ENCODE assay signal across 27 mouse cellular contexts in genomic region chr9:92474244-92474643, GRCm38 (mm10). TPM values are rescaled to one million over a fixed set of nuclear protein-coding genes. Genes with fewer than 3 reads are reported as not detected.
A peak's percentile ranks its signal among the peaks of the same experiment; 100 is the strongest.
DNase-seq lines count a peak whose midpoint lies in the region; ATAC-seq and TF ChIP-seq lines count a peak whose summit lies in the region.
"Had no signal": no experiment of that assay in that cellular context is flagged by ENCODE, and none has a peak within 500 bp of the region (broad histone marks: within the 10 kb centered on the region; RNA-seq: fewer than 3 reads in every experiment).

No protein-coding gene starts in this region.

- no peaks in the 10 kb centered on the region for H3K9me3 ChIP-seq in kidney, embryonic 15.5 days (replicated peaks)
- no peaks in the 10 kb centered on the region for H3K9me3 ChIP-seq in lung, embryonic 14.5 days (ENCODE audit: low read depth, low read length)
- no peaks in the 10 kb centered on the region for H3K9me3 ChIP-seq in lung, postnatal 0 days (ENCODE audit: low read length)
- H3K9me3 ChIP-seq: embryonic facial prominence, embryonic 13.5 days; embryonic facial prominence, embryonic 15.5 days; forebrain, embryonic 10.5 days; forebrain, embryonic 12.5 days; G1E had no signal

- no peak for TF ChIP-seq CTCF in lung, embryonic 14.5 days (IDR thresholded peaks at IDR 0.05; ENCODE audit: low read depth)
- no peak for TF ChIP-seq CTCF in lung, postnatal 0 days (IDR thresholded peaks at IDR 0.05)

- no peaks in the 10 kb centered on the region for H3K79me2 ChIP-seq in myocyte (ENCODE audit: control insufficient read depth, insufficient read depth)

- no peak overlapping the region for H3K9ac ChIP-seq in kidney, embryonic 15.5 days
- H3K9ac ChIP-seq in lung, embryonic 14.5 days, result no peak overlapping the region
- H3K9ac ChIP-seq in lung, postnatal 0 days (replicated peaks; ENCODE audit: low read depth), result no peak overlapping the region
- H3K9ac ChIP-seq: embryonic facial prominence, embryonic 13.5 days; embryonic facial prominence, embryonic 15.5 days; forebrain, embryonic 12.5 days had no signal

- 0 out of 2 replicates have a peak, but pooled peaks have one; percentile 54 for ATAC-seq in kidney, embryonic 15.5 days (replicated peaks; ENCODE audit: low FRiP score)
- ATAC-seq in lung, embryonic 14.5 days (ENCODE audit: insufficient read depth), result peak; percentile 56; the same call in 1 of the 2 replicates
- ATAC-seq in lung, postnatal 0 days, result no peak
- ATAC-seq: activated CD4-positive, CD25-positive, alpha-beta regulatory T cell, adult 4 months; CD4-positive, CD25-positive, alpha-beta regulatory T cell, adult 4 months; forebrain, embryonic 14.5 days; forebrain, embryonic 16.5 days; Patski had no signal

- no peak for DNase-seq in kidney, adult 11 months
- peak; percentile 29 for DNase-seq in lung, embryonic 14.5 days
- no peak for DNase-seq in lung, postnatal 0 days (ENCODE audit: low spot score)
- DNase-seq in cerebellum, adult 9-11 months, result no peak
- DNase-seq: adrenal gland, adult 8-10 months; adrenal gland, postnatal 14 days; adrenal gland, postnatal 36 days; cerebellum, adult 11-12 months; cerebellum, adult 2 months; cerebellum, adult 9-10 months; cerebellum, postnatal 14 days; cerebellum, postnatal 36 days; embryo, embryonic 11 days had no signal

- no peaks in the 10 kb centered on the region for H3K27me3 ChIP-seq in kidney, embryonic 15.5 days
- H3K27me3 ChIP-seq in lung, embryonic 14.5 days (ENCODE audit: insufficient read depth, low read length), result no peaks in the 10 kb centered on the region
- no peaks in the 10 kb centered on the region for H3K27me3 ChIP-seq in lung, postnatal 0 days (replicated peaks; ENCODE audit: insufficient read depth, low read length)
- H3K27me3 ChIP-seq in myocyte (ENCODE audit: control insufficient read depth, insufficient read depth, insufficient read length), result no peaks in the 10 kb centered on the region
- H3K27me3 ChIP-seq: CH12.LX; embryonic facial prominence, embryonic 13.5 days; embryonic facial prominence, embryonic 15.5 days; forebrain, embryonic 12.5 days; Patski had no signal

- no peaks in the 10 kb centered on the region for H3K4me1 ChIP-seq in kidney, embryonic 15.5 days
- H3K4me1 ChIP-seq in lung, embryonic 14.5 days (ENCODE audit: insufficient read depth), result 0 out of 2 replicates have a peak, but pooled peaks cover 3% of the 10 kb centered on the region
- no peaks in the 10 kb centered on the region for H3K4me1 ChIP-seq in lung, postnatal 0 days (ENCODE audit: insufficient read depth, low read depth, low read length)
- H3K4me1 ChIP-seq: embryonic facial prominence, embryonic 13.5 days; embryonic facial prominence, embryonic 15.5 days had no signal

- no peak overlapping the region for H3ac ChIP-seq in myocyte (ENCODE audit: control insufficient read depth, insufficient read length)

- H3K36me3 ChIP-seq in kidney, embryonic 15.5 days, result no peaks in the 10 kb centered on the region
- H3K36me3 ChIP-seq in lung, embryonic 14.5 days (ENCODE audit: insufficient read depth), result no peaks in the 10 kb centered on the region
- no peaks in the 10 kb centered on the region for H3K36me3 ChIP-seq in lung, postnatal 0 days (ENCODE audit: insufficient read depth, low read length)
- no peaks in the 10 kb centered on the region for H3K36me3 ChIP-seq in myocyte (ENCODE audit: control insufficient read depth, insufficient read depth)
- H3K36me3 ChIP-seq: embryonic facial prominence, embryonic 13.5 days; embryonic facial prominence, embryonic 15.5 days; forebrain, embryonic 10.5 days; forebrain, embryonic 12.5 days; G1E had no signal

- H3K4me3 ChIP-seq in kidney, embryonic 15.5 days (replicated peaks), result no peak overlapping the region
- no peak overlapping the region for H3K4me3 ChIP-seq in lung, embryonic 14.5 days (ENCODE audit: low read depth, low read length)
- no peak overlapping the region for H3K4me3 ChIP-seq in lung, postnatal 0 days (ENCODE audit: low read depth, low read length)
- no peak overlapping the region for H3K4me3 ChIP-seq in myocyte
- H3K4me3 ChIP-seq: embryonic facial prominence, embryonic 13.5 days; embryonic facial prominence, embryonic 15.5 days; erythroblast, embryonic 14.5 days; forebrain, embryonic 10.5 days; forebrain, embryonic 12.5 days had no signal

- no peak for TF ChIP-seq POLR2A in myocyte (IDR thresholded peaks at IDR 0.05; ENCODE audit: insufficient read length, low read depth)

- H3K4me2 ChIP-seq in kidney, embryonic 15.5 days, result no peak overlapping the region
- H3K4me2 ChIP-seq in lung, embryonic 14.5 days, result no peak overlapping the region
- no peak overlapping the region for H3K4me2 ChIP-seq in lung, postnatal 0 days (replicated peaks; ENCODE audit: low read depth, low read length)
- H3K4me2 ChIP-seq in myocyte (ENCODE audit: low read depth), result no peak overlapping the region
- H3K4me2 ChIP-seq: embryonic facial prominence, embryonic 13.5 days; embryonic facial prominence, embryonic 15.5 days; forebrain, embryonic 12.5 days had no signal

- no peak overlapping the region for H3K27ac ChIP-seq in kidney, embryonic 15.5 days
- no peak overlapping the region for H3K27ac ChIP-seq in lung, embryonic 14.5 days (ENCODE audit: low read depth)
- H3K27ac ChIP-seq in lung, postnatal 0 days (ENCODE audit: low read length), result no peak overlapping the region
- H3K27ac ChIP-seq: embryonic facial prominence, embryonic 13.5 days; embryonic facial prominence, embryonic 15.5 days; forebrain, embryonic 10.5 days; forebrain, embryonic 12.5 days had no signal

- 74% methylated on average over 1 of the region's 1 CpGs for WGBS in kidney, embryonic 15.5 days
- WGBS in lung, embryonic 14.5 days, result 60% methylated on average over 1 of the region's 1 CpGs
- 74% methylated on average over 1 of the region's 1 CpGs for WGBS in lung, postnatal 0 days

- no peak for TF ChIP-seq EP300 in lung, postnatal 0 days (IDR thresholded peaks at IDR 0.05)

TF ChIP-seq in myocyte, 11 proteins besides CTCF, POLR2A, EP300 and RAD21:
- TF ChIP-seq TCF3 (IDR thresholded peaks at IDR 0.05; ENCODE audit: insufficient read length, low read depth) (peak; percentile 4), E2F4 (IDR thresholded peaks at IDR 0.05; ENCODE audit: insufficient read depth) (no peak), MYOD1 (IDR thresholded peaks at IDR 0.05; ENCODE audit: control insufficient read depth in 1 of 3, insufficient read length in 2 of 3, low read depth in 2 of 3) (peak; percentile 47 to 93 (median 84)), TCF12 (IDR thresholded peaks at IDR 0.05; ENCODE audit: insufficient read depth, poor library complexity, severe bottlenecking) (no peak)
TF ChIP-seq in myocyte: peak in this region for 2.

RNA-seq across cellular contexts. Expression of gene Plscr4, which starts 17.1 kb away (rescaled TPM):
- 3.8 and 4.0 TPM in 2 replicates for polyA plus RNA-seq in kidney, embryonic 15.5 days (2015; fragmentation: Nextera tagmentation; extraction: Ambion mirVana)
- polyA plus RNA-seq in lung, embryonic 14.5 days (2014; fragmentation: Nextera tagmentation; extraction: Ambion mirVana), result 16.0 and 16.9 TPM in 2 replicates
- polyA plus RNA-seq in lung, postnatal 0 days (2015; fragmentation: Nextera tagmentation; extraction: Ambion mirVana), result 23.3 and 28.5 TPM in 2 replicates
- polyA plus RNA-seq in myocyte (2012; fragmentation: generic; extraction: Trizol), result 3.4 TPM
- polyA plus RNA-seq: erythroblast, embryonic 14.5 days; G1E had no signal
